Mouse (Mus musculus): Measurements from ENCODE around the gene Rangrf. TPM values are rescaled to one million over a fixed set of nuclear protein-coding genes. Genes with fewer than 3 reads are reported as not detected.
"Not testable (repeated sequence)": the region's sequence is repeated elsewhere in the genome, so short reads cannot be mapped to it uniquely, and the experiment has no call there.

The Rangrf gene
- total RNA-seq, 2 experiments from 2014 or later = 23.5 to 25.1 TPM

- DNase-seq (ENCODE audit: low spot score in 2 of 2) = no peak
Observed at GRCm38 (mm10) chr11:68980919-68981318, 5.9 kb upstream of the Rangrf start.

GRCm38 (mm10) chr11:68979320-68979733, 4.3 kb upstream of the Rangrf start:
- DNase-seq (ENCODE audit: low spot score in 2 of 2) = no peak

- DNase-seq (ENCODE audit: low spot score in 2 of 2) = no peak
Observed at GRCm38 (mm10) chr11:68975601-68976000, 616 bp upstream of the Rangrf start.

- DNase-seq (ENCODE audit: low spot score in 2 of 2) = no peak
Observed at GRCm38 (mm10) chr11:68974059-68974450, 930 bp downstream of the Rangrf start.

GRCm38 (mm10) chr11:68973250-68974058, 1.5 kb downstream of the Rangrf start:
- peak; percentile 66 to 86 for DNase-seq (ENCODE audit: low spot score in 2 of 2)

GRCm38 (mm10) chr11:68970232-68970631, 4.8 kb downstream of the Rangrf start:
- no peak for DNase-seq (ENCODE audit: low spot score in 2 of 2)

GRCm38 (mm10) chr11:68968752-68969151, 6.2 kb downstream of the Rangrf start:
- DNase-seq (ENCODE audit: low spot score in 2 of 2) = no peak

- peak; percentile 77 to 89 for DNase-seq (ENCODE audit: low spot score in 2 of 2)
Observed at GRCm38 (mm10) chr11:68967337-68968282, 7.4 kb downstream of the Rangrf start, which contains the start of gene Slc25a35. Gene Slc25a35 (plus strand): TSS chr11:68968131.

GRCm38 (mm10) chr11:68966554-68966953, 8.4 kb downstream of the Rangrf start:
- no peak for DNase-seq (ENCODE audit: low spot score in 2 of 2)

GRCm38 (mm10) chr11:68965845-68966244, 9.1 kb downstream of the Rangrf start:
- DNase-seq (ENCODE audit: low spot score in 2 of 2) = no peak

- no peak for DNase-seq (ENCODE audit: low spot score in 2 of 2)
Observed at GRCm38 (mm10) chr11:68965050-68965449, 9.9 kb downstream of the Rangrf start.

- DNase-seq (ENCODE audit: low spot score in 2 of 2) = no peak
Observed at GRCm38 (mm10) chr11:68963405-68963804, 11.6 kb downstream of the Rangrf start.

GRCm38 (mm10) chr11:68962159-68962558, 12.8 kb downstream of the Rangrf start:
- not testable (repeated sequence) for DNase-seq (ENCODE audit: low spot score in 2 of 2)

GRCm38 (mm10) chr11:68961596-68961995, 13.4 kb downstream of the Rangrf start:
- no peak for DNase-seq (ENCODE audit: low spot score in 2 of 2)

GRCm38 (mm10) chr11:68957971-68958370, 17.0 kb downstream of the Rangrf start:
- no peak for DNase-seq (ENCODE audit: low spot score in 2 of 2)

GRCm38 (mm10) chr11:68957308-68957707, 17.7 kb downstream of the Rangrf start, which contains the start of gene Arhgef15:
Gene Arhgef15 (minus strand): TSS chr11:68957480.
- DNase-seq (ENCODE audit: low spot score in 2 of 2) = no peak

GRCm38 (mm10) chr11:68956697-68957096, 18.3 kb downstream of the Rangrf start:
- no peak for DNase-seq (ENCODE audit: low spot score in 2 of 2)

- no peak for DNase-seq (ENCODE audit: low spot score in 2 of 2)
Observed at GRCm38 (mm10) chr11:68956107-68956506, 18.9 kb downstream of the Rangrf start.

GRCm38 (mm10) chr11:68955473-68955872, 19.5 kb downstream of the Rangrf start:
- no peak for DNase-seq (ENCODE audit: low spot score in 2 of 2)

GRCm38 (mm10) chr11:68954408-68954807, 20.6 kb downstream of the Rangrf start:
- DNase-seq (ENCODE audit: low spot score in 2 of 2) = no peak

GRCm38 (mm10) chr11:68953903-68954302, 21.1 kb downstream of the Rangrf start:
- DNase-seq (ENCODE audit: low spot score in 2 of 2) = no peak

GRCm38 (mm10) chr11:68947542-68947993, 27.4 kb downstream of the Rangrf start:
- DNase-seq (ENCODE audit: low spot score in 2 of 2) = no peak

Measured in gastrocnemius, postnatal 4 days (tissue).